Mouse (Mus musculus): Measurements from ENCODE around the gene Gm266. TPM values are rescaled to one million over a fixed set of nuclear protein-coding genes. Genes with fewer than 3 reads are reported as not detected.

Gene Gm266
- polyA plus RNA-seq, 1 experiment = 1.5 TPM

- TF ChIP-seq REST (IDR thresholded peaks at IDR 0.05; ENCODE audit: insufficient read depth, insufficient read length) = no peak
- no peak for TF ChIP-seq POLR2A (IDR thresholded peaks at IDR 0.05; ENCODE audit: insufficient read length, low read depth)
- no peak for TF ChIP-seq SRF (IDR thresholded peaks at IDR 0.05; ENCODE audit: control insufficient read depth, insufficient read length, low read depth)
- peak; percentile 62 for TF ChIP-seq POLR2AphosphoS2 (IDR thresholded peaks at IDR 0.05; ENCODE audit: insufficient read length, low read depth)
- TF ChIP-seq E2F4 (IDR thresholded peaks at IDR 0.05; ENCODE audit: insufficient read depth) = no peak
- Histone ChIP-seq H3K79me2 (ENCODE audit: control insufficient read depth, insufficient read depth) (no peaks in the 10 kb centered on the region), H3K27me3 (ENCODE audit: control insufficient read depth, insufficient read depth, insufficient read length) (no peaks in the 10 kb centered on the region), H3ac (ENCODE audit: control insufficient read depth, insufficient read length) (no peak overlapping the region), H3K4me3 (no peak overlapping the region), H3K4me2 (ENCODE audit: low read depth) (peak overlapping the region; percentile 64), H3K36me3 (ENCODE audit: control insufficient read depth, insufficient read depth) (peaks cover 37% of the 10 kb centered on the region)
These were observed 30.9 kb downstream of the Gm266 start for GRCm38 (mm10) chr12:111454543-111455280.

- Histone ChIP-seq H3K4me2 (ENCODE audit: low read depth) (peak overlapping the region; percentile 64), H3K4me3 (no peak overlapping the region), H3K79me2 (ENCODE audit: control insufficient read depth, insufficient read depth) (no peaks in the 10 kb centered on the region), H3K27me3 (ENCODE audit: control insufficient read depth, insufficient read depth, insufficient read length) (no peaks in the 10 kb centered on the region), H3K36me3 (ENCODE audit: control insufficient read depth, insufficient read depth) (peaks cover 37% of the 10 kb centered on the region), H3ac (ENCODE audit: control insufficient read depth, insufficient read length) (no peak overlapping the region)
- TF ChIP-seq MYOG (IDR thresholded peaks at IDR 0.05; ENCODE audit: control insufficient read depth in 1 of 3, insufficient read depth in 1 of 3, insufficient read length in 2 of 3, low read depth in 2 of 3) (no peak), REST (IDR thresholded peaks at IDR 0.05; ENCODE audit: insufficient read depth, insufficient read length) (no peak), E2F4 (IDR thresholded peaks at IDR 0.05; ENCODE audit: insufficient read depth) (no peak), MAX (IDR thresholded peaks at IDR 0.05; ENCODE audit: low read depth) (no peak), TCF3 (IDR thresholded peaks at IDR 0.05; ENCODE audit: insufficient read length, low read depth) (no peak), USF1 (IDR thresholded peaks at IDR 0.05; ENCODE audit: low read depth) (no peak), SRF (IDR thresholded peaks at IDR 0.05; ENCODE audit: control insufficient read depth, insufficient read length, low read depth) (no peak), TCF12 (IDR thresholded peaks at IDR 0.05; ENCODE audit: insufficient read depth, poor library complexity, severe bottlenecking) (no peak), POLR2A (IDR thresholded peaks at IDR 0.05; ENCODE audit: insufficient read length, low read depth) (no peak), POLR2AphosphoS2 (IDR thresholded peaks at IDR 0.05; ENCODE audit: insufficient read length, low read depth) (no peak), MYOD1 (IDR thresholded peaks at IDR 0.05; ENCODE audit: control insufficient read depth in 1 of 3, insufficient read length in 2 of 3, low read depth in 2 of 3) (no peak), CEBPB (IDR thresholded peaks at IDR 0.05; ENCODE audit: insufficient read depth, poor library complexity, severe bottlenecking) (no peak)
These were observed 31.6 kb downstream of the Gm266 start for GRCm38 (mm10) chr12:111454021-111454420.

GRCm38 (mm10) chr12:111451561-111451960 is 34.1 kb downstream of the Gm266 start:
- TF ChIP-seq SRF (IDR thresholded peaks at IDR 0.05; ENCODE audit: control insufficient read depth, insufficient read length, low read depth) (no peak), MAX (IDR thresholded peaks at IDR 0.05; ENCODE audit: low read depth) (no peak), CEBPB (IDR thresholded peaks at IDR 0.05; ENCODE audit: insufficient read depth, poor library complexity, severe bottlenecking) (no peak)
- H3K36me3 ChIP-seq (ENCODE audit: control insufficient read depth, insufficient read depth) = peaks cover 53% of the 10 kb centered on the region
- no peak overlapping the region for H3K4me2 ChIP-seq (ENCODE audit: low read depth)
- no peak overlapping the region for H3ac ChIP-seq (ENCODE audit: control insufficient read depth, insufficient read length)
- H3K79me2 ChIP-seq (ENCODE audit: control insufficient read depth, insufficient read depth) = peaks cover 13% of the 10 kb centered on the region
- H3K27me3 ChIP-seq (ENCODE audit: control insufficient read depth, insufficient read depth, insufficient read length) = no peaks in the 10 kb centered on the region
- no peak overlapping the region for H3K4me3 ChIP-seq

GRCm38 (mm10) chr12:111450359-111450758 is 35.3 kb downstream of the Gm266 start:
- TF ChIP-seq POLR2AphosphoS2 (IDR thresholded peaks at IDR 0.05; ENCODE audit: insufficient read length, low read depth) = no peak
- TF ChIP-seq MAX (IDR thresholded peaks at IDR 0.05; ENCODE audit: low read depth) = no peak
- no peak for TF ChIP-seq TCF3 (IDR thresholded peaks at IDR 0.05; ENCODE audit: insufficient read length, low read depth)
- TF ChIP-seq TCF12 (IDR thresholded peaks at IDR 0.05; ENCODE audit: insufficient read depth, poor library complexity, severe bottlenecking) = no peak
- no peak for TF ChIP-seq POLR2A (IDR thresholded peaks at IDR 0.05; ENCODE audit: insufficient read length, low read depth)
- no peak for TF ChIP-seq MYOG (IDR thresholded peaks at IDR 0.05; ENCODE audit: control insufficient read depth in 1 of 3, insufficient read depth in 1 of 3, insufficient read length in 2 of 3, low read depth in 2 of 3)
- no peak for TF ChIP-seq E2F4 (IDR thresholded peaks at IDR 0.05; ENCODE audit: insufficient read depth)
- no peak for TF ChIP-seq CEBPB (IDR thresholded peaks at IDR 0.05; ENCODE audit: insufficient read depth, poor library complexity, severe bottlenecking)
- TF ChIP-seq MYOD1 (IDR thresholded peaks at IDR 0.05; ENCODE audit: control insufficient read depth in 1 of 3, insufficient read length in 2 of 3, low read depth in 2 of 3) = no peak
- TF ChIP-seq REST (IDR thresholded peaks at IDR 0.05; ENCODE audit: insufficient read depth, insufficient read length) = no peak
- TF ChIP-seq USF1 (IDR thresholded peaks at IDR 0.05; ENCODE audit: low read depth) = no peak
- TF ChIP-seq SRF (IDR thresholded peaks at IDR 0.05; ENCODE audit: control insufficient read depth, insufficient read length, low read depth) = no peak
- H3K27me3 ChIP-seq (ENCODE audit: control insufficient read depth, insufficient read depth, insufficient read length) = no peaks in the 10 kb centered on the region
- H3K4me2 ChIP-seq (ENCODE audit: low read depth) = peak overlapping the region; percentile 84
- H3K79me2 ChIP-seq (ENCODE audit: control insufficient read depth, insufficient read depth) = peaks cover 22% of the 10 kb centered on the region
- H3K36me3 ChIP-seq (ENCODE audit: control insufficient read depth, insufficient read depth) = peaks cover 53% of the 10 kb centered on the region
- no peak overlapping the region for H3ac ChIP-seq (ENCODE audit: control insufficient read depth, insufficient read length)
- no peak overlapping the region for H3K4me3 ChIP-seq

Measured in myocyte (in vitro differentiated cells).